Mouse (Mus musculus): ENCODE data around the gene Svop.

Gene Svop

DNA sequence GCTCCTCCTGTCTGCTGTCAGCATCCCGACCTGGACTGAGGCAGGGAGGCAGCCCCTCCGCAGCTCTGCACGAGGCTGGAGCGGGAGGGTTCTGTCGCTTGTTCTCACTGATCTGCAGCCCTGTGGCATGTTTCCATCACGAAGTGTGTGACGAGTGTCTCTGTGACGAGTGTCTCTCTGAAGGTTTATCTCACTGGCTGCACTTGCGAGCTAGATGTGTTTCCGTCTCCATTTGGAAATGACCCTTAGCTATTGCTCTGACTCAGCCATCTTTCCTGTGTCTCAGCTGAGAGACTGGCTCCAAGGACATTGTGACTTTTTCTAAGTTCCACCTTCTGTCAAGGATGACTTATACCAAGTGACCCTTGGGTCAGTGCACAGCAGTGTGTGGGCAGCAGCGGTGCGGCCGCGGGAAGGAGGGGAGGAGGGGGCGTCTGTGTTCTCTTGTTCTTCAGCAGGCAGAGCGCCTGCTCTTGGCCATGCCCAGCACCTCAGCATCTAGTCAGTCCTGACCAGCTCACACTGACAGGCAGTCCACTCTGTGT, 15.1 kb upstream of the Svop start:
- intact Hi-C loops (cut with DNase I): loop anchor here (5.0 kb wide), 1 partner anchor 59 kb away; no protein-coding TSS in a partner anchor

DNA sequence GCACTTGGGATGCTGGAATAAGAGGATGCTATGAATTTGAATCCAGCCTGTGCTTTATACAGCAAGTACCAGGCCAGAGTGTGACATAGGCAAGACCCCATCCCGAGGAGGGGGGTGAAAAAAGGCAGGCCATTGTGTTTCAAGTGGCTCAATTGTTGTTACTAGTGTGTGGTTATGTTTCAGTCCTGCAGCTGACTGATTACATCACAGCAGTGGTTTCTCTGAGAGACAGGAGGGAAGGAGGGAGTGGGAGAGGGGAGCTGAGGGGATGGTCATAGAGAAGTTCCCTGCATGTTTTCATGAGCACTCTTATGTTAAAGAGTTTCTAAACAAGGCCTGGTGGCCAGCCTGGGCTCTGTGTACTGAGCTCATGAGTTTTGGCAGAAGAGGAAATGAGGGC, 11.4 kb upstream of the Svop start:
- intact Hi-C loops (cut with DNase I): no loop called here

DNA sequence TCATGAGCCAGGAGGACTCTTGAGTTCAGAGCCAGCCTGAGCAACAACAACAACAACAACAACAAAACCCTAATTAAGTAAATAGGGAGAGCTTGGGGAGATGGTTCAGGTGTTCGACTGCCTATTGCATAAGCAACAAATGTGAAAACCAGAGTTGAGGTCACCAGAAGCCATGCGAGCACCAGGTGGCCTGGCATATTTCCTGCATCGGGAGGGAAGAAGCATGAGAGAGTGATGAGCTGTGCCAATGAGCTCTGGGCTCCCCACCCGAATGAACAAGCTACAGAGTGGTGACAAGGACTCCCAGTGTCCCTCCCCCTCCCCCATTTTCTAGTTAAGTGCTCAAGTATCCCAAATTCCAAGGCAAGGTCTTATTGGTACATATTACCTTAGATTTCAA, 10.5 kb upstream of the Svop start:
- intact Hi-C loops (cut with DNase I): no loop called here

DNA sequence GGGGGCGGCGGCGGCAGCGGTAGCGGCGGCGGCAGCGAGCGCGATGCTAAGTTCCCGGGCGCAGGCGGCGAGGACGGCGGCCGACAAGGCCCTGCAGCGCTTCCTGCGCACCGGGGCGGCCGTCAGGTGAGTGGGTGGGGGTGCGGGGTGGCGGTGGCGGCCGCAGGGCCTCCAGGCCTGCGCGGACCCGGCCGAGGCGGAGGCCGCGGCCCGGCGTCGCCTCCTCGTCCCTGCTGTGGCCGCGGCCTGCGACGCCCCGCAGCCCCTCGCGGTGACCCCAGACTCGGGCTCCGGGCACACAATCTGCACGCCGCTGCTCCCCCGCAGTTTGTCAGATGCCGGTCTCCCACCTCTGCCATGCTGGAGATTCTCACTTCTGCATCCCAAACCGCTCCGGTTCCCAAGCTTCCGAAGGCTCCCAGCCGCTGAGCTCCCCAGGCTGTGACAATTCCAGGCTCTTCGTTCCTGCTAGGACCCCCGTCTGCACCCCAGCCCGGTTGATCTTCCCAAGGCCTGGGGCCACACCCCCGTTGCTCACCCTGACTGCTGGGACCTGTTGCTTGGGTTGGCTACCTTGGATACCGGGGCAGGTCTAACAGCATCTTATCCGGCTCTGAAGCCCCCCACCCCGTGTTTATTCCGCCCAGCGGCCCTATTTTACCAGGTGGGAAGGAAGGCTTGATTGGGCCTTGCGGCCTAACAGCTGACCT, 9.2 kb upstream of the Svop start:
- intact Hi-C loops (cut with DNase I): no loop called here

DNA sequence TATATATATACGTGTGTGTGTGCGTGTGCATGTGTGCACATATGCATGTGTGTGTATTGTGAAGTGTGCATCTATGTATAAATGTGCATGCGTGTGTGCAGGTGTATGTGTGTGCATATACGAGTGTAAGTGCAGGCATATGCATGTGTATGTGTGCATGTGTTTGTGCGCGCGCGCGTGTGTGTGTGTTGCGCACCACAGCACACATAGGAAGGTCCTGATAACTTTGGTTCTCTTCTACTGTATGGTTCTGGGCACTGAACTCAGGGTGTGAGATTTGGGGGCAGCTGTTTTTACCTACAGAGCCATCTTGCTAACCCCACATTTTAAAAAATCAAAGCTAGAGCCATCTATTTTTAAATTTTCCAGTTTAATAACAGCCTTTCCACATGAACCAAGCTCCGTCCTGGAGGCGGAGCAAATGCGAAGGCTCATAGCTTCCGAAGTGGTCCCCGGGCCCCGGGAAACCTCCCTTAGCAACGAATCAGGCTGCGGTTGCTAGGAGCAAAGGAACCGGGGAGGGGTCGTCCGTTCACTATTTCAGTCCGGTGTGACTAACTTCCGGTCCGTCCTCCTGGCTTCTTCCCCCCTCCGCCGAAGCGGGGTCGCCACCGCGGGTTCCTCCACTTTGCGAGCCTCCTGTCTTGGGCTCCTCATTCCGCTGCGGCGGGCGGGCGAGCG, 8.5 kb upstream of the Svop start:
- intact Hi-C loops (cut with DNase I): no loop called here

DNA sequence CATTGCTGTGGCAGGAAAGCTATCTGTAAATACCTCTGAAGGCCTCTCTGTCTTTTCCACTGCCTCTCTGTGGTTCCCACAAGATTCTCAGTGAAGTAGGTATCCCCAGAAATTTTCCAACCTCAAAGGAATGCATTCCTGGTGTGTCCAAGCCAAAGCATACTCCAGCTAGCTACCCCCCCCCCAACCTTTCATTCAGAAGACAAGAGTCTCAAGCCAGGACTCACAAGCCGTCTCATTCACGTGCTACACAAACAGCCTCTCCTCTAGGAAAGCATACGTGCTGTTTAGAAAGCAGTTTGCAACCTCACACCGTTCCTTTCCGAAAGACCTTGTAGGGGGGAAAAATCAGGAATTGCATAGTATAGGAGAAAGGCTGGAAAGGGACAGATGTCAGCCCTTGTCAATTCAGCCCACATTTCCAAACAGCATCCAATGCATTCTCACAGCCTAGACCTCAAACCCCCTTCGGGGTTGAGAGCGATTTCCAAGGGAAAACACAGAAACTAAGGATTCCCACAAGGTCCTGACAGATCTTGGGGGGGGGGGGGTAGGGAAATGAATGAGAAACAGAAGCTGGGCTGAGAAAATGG, 853 bp downstream of the Svop start:
- intact Hi-C loops (cut with DNase I): no loop called here

DNA sequence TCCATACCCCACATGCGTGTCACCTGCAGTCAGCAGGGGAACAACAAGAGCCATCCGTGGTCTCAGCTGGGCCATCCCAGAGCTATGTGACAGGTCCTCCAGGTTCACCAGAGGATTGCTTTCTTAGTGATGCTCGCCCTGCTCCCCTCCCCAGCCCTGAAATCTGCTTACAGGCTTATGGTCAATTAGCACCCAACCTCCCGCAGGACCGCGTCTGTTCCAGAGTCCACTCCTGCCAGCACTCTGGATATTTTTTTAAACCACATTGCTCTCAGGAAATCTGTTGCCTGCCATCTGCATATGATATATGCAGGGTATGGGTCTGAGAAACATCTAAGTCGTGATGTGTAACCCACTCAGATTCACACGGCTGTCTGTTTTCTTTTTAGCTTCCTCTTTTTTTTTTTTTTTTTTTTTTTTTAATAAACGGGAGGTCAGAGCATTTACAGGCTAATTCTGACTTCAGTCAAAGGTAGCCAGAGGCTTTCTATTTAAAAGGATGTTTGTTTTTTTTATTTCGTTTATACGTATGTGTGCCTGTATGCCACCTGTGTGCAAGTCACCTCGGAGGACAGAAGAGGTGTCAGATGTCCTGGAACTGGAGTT, 3.4 kb downstream of the Svop start:
- intact Hi-C loops (cut with DNase I): no loop called here

DNA sequence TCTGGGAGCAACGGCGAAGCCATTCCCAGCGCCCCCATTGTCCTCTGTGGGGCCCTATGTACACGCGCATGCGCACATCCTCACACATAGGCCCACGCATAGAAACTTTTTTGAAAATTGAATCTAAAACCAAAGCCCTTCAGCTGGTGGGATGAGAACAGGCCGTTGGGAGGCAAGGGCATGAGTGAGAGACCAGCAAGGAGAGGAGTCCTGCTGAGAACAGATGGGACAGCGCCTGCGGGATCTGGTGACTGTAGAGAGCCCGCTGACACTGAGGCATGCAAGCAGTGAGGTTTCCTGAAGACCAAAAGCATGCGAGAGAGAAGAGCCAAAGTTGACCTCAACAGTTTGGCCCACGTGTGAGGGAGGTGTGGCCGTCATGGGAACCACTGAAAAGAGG, 5.9 kb downstream of the Svop start:
- intact Hi-C loops (cut with DNase I): no loop called here

DNA sequence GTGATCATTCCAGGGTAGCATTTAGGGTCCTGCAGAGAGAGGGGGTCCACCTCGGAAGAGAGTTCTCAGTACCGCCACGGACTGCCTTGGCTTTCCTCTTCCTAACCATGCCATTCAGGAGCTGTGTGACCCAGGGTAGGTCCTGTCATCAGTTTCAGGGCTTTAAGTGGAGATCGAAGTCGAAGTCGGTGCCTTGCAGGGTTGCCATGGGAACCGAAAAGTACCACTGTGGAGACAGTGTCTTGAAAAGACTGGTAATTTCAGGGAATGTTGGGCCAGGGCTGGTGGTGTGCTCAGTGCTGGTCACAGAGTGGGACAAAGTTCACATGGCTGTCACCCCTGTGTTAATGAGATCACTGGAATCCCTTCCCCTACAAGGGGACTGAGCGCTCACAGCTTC, 14.4 kb downstream of the Svop start:
- intact Hi-C loops (cut with DNase I): no loop called here

DNA sequence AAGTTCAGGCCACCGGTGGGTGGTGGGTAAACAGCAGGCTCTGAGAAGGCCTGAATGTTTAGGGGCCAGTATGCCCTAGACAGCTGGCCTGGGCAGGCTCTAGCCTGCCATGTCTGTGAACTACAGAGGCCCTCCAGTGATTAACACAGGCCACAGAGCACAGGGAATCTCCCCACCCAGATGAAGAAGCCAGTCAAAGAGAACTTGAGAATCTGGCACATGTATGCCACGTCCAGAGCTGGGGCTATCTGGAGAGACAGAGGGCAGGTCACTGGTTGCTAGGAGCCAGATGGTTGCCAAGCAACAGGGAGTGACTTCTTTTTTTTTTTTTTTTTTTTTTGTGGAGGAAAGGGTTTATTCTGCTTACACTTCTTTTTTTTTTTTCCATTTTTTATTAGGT, 19.1 kb downstream of the Svop start:
- intact Hi-C loops (cut with DNase I): no loop called here

DNA sequence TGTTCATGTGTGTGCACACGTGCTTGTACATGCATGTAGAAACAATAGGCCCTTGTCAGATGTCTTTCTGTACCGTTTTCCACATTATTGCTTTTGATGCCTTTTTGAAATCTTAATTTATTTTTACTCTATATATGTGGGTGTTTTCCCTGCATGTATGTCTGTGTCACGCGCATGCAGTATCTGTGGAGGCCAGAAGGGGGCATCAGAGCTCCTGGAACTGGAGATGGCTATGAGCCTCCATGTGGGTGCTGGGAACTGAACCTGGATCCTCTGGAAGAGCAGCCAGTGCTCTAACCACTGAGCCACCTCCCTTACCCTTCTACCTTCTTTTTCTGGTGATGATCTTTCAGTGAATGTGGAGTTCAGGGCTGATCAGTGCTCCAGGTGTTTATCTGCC, 20.5 kb downstream of the Svop start:
- intact Hi-C loops (cut with DNase I): no loop called here

DNA sequence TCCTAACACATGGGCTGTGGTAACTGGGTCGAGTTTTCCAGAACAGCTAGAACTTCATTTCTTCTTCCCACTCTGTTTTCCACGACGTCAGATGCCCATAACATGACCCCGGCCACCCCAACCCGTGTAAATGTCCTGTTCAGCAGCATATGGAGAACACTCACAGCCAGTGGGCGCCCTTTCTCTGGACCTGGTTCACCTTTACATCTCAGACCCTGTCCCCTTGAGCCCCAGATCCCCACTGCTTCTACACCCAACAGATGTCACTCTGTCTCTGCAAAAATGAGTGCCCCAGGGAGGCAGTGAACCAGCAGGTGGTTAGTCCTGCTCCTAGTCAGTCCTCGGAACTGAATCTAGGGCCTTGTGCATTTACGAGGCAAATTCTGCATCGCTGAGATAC, 23.4 kb downstream of the Svop start:
- intact Hi-C loops (cut with DNase I): no loop called here

DNA sequence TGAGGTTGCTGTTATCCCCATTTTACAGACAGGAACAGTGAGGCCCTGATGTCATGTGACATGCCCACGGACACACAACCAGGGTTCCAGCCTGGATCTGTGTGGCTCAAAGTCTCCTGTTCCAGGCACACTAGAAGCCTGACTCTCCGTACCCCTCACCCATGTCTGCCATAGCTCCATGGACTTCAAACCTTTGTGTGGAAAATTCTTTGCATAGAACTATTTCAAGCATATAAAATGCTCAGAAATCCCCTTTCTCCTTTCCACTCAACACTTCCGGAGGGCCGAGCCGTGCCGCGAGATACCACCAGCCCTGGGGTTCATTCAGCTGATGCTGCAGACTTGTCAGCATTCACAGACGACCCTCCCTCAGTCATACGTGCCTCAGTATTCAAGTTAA, 23.8 kb downstream of the Svop start:
- intact Hi-C loops (cut with DNase I): no loop called here

DNA sequence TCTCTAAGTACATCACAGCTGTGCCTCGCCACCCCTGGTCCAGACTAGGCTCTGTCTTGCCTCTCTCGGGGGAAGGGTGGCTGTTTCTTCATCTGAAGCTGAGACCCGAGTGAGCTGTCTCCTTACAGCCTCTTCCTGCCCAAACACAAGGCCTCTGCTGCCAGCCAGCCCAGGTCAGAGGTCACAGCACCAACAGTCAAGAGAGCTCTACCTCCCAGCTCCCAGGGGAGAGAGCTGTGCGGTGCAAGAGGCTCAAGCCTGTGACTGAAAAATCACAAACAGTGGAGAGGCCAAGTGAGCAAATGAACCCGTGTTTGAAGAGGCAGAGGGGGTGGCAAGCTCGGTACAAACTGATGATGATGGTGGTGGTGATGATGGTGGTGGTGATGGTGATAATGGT, 24.8 kb downstream of the Svop start:
- intact Hi-C loops (cut with DNase I): no loop called here

DNA sequence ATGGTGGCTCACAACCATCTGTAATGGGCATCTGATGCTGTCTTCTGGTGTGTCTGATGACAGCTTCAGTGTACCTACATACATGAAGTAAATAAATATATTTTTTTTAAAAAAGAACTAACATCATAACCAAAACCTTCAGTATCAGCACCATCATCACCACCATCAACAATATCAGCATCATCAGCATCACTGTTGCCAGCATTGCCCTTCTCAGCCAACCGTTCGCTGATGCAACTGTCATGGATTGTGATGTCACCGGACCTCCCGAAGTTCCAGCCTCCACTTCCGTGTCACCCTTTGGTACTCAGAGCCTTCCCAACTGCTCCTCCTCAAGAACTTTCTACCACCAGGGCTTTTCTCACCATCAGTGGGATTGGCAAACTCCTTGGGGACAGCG, 26.2 kb downstream of the Svop start, which contains the start of gene Usp30:
Gene Usp30 (plus strand): TSS at position 301 of the 400 bp plus-strand sequence.
- intact Hi-C loops (cut with DNase I): no loop called here

DNA sequence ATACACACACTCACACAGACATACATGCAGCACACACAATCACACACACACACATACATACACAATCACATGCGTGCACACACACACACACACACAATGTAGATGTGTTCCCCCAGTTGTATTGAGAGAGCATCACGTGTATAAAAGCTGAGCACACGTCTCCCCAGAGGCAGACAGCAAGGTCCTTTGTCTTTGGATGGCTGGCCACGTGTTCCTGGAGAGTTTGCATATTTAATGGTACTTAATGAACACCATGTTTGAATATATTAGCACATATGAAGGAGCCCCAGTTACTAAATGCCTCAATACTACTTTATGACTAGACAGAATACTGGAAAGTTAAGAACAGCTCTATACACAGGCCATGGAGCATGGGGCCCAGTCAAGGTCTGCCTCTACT, 27.4 kb downstream of the Svop start:
- intact Hi-C loops (cut with DNase I): no loop called here

DNA sequence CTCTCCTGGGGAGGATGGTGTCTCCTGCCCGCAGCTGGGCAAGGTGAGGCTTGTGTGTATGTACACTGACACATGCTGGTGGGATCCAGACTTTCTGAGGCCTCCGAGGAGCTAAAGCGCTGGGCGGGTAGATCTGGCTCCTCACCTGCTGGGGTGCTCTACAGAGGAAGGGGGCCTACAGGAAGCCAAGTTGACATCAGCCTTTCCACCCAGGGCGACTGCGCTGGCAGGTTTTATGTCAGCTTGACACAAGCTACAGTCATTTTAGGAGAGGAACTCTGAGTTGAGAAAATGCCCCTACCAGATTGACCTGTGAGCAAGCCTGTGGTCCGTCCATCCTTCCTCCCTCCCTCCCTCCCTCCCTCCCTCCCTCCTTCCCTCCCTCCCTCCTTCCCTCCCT, 29.7 kb downstream of the Svop start:
- intact Hi-C loops (cut with DNase I): no loop called here

DNA sequence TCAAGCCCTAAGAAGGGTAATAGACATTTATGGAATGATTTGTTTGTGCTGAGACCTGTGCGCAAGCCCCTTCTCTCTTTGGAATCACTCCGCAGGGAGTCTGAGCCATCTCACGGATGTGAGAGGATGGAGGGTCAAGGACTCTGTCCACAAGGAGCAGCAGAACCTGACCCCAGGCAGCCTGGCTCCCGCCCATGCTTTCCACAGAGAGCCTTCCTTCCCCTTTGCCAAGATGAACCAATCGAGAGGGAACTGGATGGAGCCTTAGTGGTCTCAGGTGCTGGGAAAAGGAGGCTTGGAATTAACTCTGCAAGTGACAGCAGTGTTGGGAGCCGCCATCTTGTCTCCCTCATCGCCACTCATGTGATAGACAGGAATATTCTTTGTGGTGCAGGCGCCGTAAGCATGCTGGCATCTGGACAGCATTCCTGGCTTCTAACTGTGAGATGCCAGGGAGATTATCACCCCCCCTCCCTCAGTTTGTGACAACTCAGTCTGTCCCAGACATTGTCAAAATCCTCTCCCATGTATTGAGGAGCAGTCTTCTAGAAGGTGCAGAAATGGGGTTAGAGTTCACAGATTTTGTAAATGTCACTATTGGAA, 34.1 kb downstream of the Svop start:
- intact Hi-C loops (cut with DNase I): no loop called here

DNA sequence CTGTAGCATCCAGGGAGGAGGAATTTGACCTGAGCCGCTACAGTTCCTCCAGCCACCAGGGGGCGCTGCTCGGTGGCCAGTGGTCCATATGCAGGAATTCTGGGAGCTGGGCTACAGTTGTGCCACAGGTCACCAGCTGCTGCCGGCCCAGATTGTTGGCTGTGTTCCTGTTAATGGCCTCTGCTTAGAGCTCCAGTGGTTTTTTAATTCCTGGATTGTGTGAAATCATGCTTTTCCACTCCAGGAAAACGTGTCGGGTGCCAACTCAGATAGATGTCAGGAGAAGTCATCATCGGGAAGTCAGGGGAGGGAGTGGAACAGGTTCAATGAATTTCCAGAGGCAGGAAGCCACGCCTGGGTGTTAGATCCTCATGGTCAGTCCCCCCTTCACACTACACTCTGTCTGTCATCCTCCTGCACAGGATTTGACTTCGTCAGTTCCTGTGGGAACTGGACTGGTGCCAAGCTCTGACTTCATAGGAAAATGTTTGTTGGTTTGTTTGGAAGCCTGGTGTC, 39.1 kb downstream of the Svop start:
- intact Hi-C loops (cut with DNase I): loop anchor here (5.0 kb wide), 1 partner anchor 75 kb away; the partner anchor contains the start of gene Alkbh2

DNA sequence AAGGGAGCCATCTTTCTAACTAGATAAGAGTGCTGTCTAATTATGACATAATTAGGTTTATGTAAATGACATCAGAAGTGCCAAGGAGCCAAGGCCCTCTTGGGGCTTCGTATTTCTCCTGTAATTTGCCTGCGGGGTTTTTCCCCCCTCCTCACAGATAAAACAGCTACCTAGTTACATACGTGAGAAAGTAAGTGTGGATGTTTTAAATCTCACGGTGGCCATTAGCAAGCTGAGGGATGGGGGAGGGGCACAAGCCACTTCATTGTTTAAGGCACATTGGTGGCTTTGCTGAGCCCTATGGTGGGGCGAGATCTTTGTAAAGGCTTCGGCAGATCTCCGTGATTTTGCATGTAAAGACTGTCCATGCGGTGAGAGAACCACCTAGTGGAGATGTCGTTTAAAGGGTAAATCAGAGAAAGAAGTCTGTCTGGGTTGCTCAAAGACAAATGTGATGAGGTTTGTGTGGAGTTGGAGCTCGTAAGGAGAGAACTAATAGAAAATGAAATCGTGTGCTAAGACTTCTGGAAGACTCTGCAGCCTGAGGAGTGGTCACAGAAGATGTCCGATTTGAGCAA, 42.5 kb downstream of the Svop start:
- intact Hi-C loops (cut with DNase I): loop anchor here (5.0 to 10.0 kb wide), 3 partner anchors 58 to 256 kb away; no protein-coding TSS in a partner anchor

DNA sequence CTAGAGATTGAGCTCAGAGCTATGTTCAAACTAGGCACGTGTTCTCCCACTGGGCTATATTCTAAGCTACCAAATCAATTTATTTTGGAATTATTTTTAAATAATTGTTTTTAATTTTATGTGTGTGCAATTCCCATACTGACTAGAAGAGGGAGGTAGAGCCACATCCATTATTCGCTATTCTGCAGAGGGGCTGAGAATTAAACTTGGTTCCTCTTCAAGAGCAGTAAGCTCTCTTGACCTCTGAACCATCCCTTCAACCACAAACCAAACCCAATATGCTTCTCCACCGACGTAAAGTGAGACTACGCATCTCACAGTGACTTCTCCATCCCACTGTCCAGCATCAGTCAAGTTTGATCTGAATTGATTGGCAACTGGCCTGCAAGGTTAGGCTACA, 44.2 kb downstream of the Svop start:
- intact Hi-C loops (cut with DNase I): loop anchor here (2.0 to 10.0 kb wide), 4 partner anchors 60 to 258 kb away; no protein-coding TSS in a partner anchor
